Mouse (Mus musculus) olfactory bulb, adult 2 months (tissue): ENCODE data around the gene Zdhhc18.

Experiments used
- CTCF ChIP-seq: fragments of 200-500 bp; IDR thresholded peaks from 2 replicates; pipeline ENCODE4 v1.5.1; 2012; ENCODE audit warnings: low read depth, mild to moderate bottlenecking, low read length, moderate library complexity; ENCODE audit not compliant: insufficient read depth
- POLR2A ChIP-seq: fragments of 200-500 bp; IDR thresholded peaks from 2 replicates; pipeline ENCODE4 v1.6.1; 2012; ENCODE audit warnings: mild to moderate bottlenecking, low read depth, low read length, moderate library complexity; ENCODE audit not compliant: insufficient read depth

GRCm38 (mm10) chr4:133561622-133562021 is 88.3 kb downstream of the Zdhhc18 start:
- TF ChIP-seq CTCF, result no peak
- no peak for TF ChIP-seq POLR2A
